Mouse (Mus musculus) C2C12 (cell line): ENCODE measurements around the gene Rnf207.

Experiments
- CTCF ChIP-seq: IDR thresholded peaks from one replicate; pipeline ENCODE4 v1.5.1; 2011; ENCODE audit not compliant: control insufficient read depth, insufficient read depth, insufficient read length
- MAX ChIP-seq: IDR thresholded peaks from one replicate; pipeline ENCODE4 v1.6.1; 2011; ENCODE audit warnings: mild to moderate bottlenecking, control low read depth
- MYOD1 ChIP-seq: IDR thresholded peaks from one replicate; pipeline ENCODE4 v1.6.1; 2011; ENCODE audit warnings: low read depth; ENCODE audit not compliant: control insufficient read depth, insufficient read length
- USF1 ChIP-seq: IDR thresholded peaks from one replicate; pipeline ENCODE4 v1.6.1; 2011; ENCODE audit warnings: low read depth, mild to moderate bottlenecking, control low read depth, moderate library complexity

DNA sequence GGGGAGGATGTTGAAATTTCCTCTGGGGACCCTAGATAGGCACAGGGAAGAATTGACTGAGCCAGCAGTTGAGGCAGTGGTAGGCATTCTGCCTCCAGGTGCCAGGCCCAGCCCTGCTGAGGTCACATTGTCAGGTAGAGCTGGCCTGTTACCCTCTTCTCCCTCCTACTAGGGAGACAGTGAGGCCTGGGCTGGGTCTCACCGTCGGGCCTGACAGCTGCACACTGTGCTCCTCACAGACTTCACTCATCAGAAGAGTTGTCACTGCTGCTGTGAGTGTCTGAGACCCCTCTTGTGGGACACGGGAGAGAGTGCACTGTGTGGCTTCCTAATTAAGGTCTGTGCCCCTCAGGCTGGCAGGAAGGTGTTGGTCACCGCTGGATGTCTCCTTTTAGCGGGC is 53.0 kb downstream of the Rnf207 start:
- TF ChIP-seq CTCF, result no peak
- TF ChIP-seq MAX, result no peak
- TF ChIP-seq MYOD1, result no peak
- no peak for TF ChIP-seq USF1
